Mouse (Mus musculus): ENCODE measurements around the gene C1qtnf1. TPM values are rescaled to one million over a fixed set of nuclear protein-coding genes. Genes with fewer than 3 reads are reported as not detected.

The C1qtnf1 gene
- total RNA-seq, 2 experiments from 2014 or later = not detected

- ATAC-seq (replicated peaks; ENCODE audit: low FRiP score, poor library complexity, severe bottlenecking) = no peak
Observed at GRCm38 (mm10) chr11:118488907-118489270, 60.9 kb downstream of the C1qtnf1 start.

GRCm38 (mm10) chr11:118490566-118491218 lies 62.7 kb downstream of the C1qtnf1 start:
- no peak for ATAC-seq (replicated peaks; ENCODE audit: low FRiP score, poor library complexity, severe bottlenecking)

GRCm38 (mm10) chr11:118491230-118491629 lies 63.2 kb downstream of the C1qtnf1 start:
- no peak for ATAC-seq (replicated peaks; ENCODE audit: low FRiP score, poor library complexity, severe bottlenecking)

GRCm38 (mm10) chr11:118493458-118493857 lies 65.5 kb downstream of the C1qtnf1 start:
- ATAC-seq (replicated peaks; ENCODE audit: low FRiP score, poor library complexity, severe bottlenecking) = no peak

- ATAC-seq (replicated peaks; ENCODE audit: low FRiP score, poor library complexity, severe bottlenecking) = no peak
Observed at GRCm38 (mm10) chr11:118494001-118494737, 66.2 kb downstream of the C1qtnf1 start.

GRCm38 (mm10) chr11:118495065-118495464 lies 67.1 kb downstream of the C1qtnf1 start:
- ATAC-seq (replicated peaks; ENCODE audit: low FRiP score, poor library complexity, severe bottlenecking) = no peak

- ATAC-seq (replicated peaks; ENCODE audit: low FRiP score, poor library complexity, severe bottlenecking) = no peak
Observed at GRCm38 (mm10) chr11:118496066-118496689, 68.2 kb downstream of the C1qtnf1 start.

Other genes with a start within 250 kb of the C1qtnf1 start
- gene Cyth1, start 179.6 kb upstream of the C1qtnf1 start, total RNA-seq (2015; ENCODE audit: low replicate concordance) = 10.5 TPM in 2 replicates
- 11.6 and 12.3 TPM in 2 replicates for gene Cyth1, start 179.6 kb upstream of the C1qtnf1 start, total RNA-seq (2017; ENCODE audit: low replicate concordance)
- gene Usp36, start 138.0 kb upstream of the C1qtnf1 start, total RNA-seq (2015; ENCODE audit: low replicate concordance) = 1.4 and 2.9 TPM in 2 replicates
- 0.90 and 0.91 TPM in 2 replicates for gene Usp36, start 138.0 kb upstream of the C1qtnf1 start, total RNA-seq (2017; ENCODE audit: low replicate concordance)
- gene Cep295nl, start 85.7 kb upstream of the C1qtnf1 start, total RNA-seq (2015; ENCODE audit: low replicate concordance) = not detected in 2 replicates
- gene Cep295nl, start 85.7 kb upstream of the C1qtnf1 start, total RNA-seq (2017; ENCODE audit: low replicate concordance) = not detected in 2 replicates
- 11.3 and 14.1 TPM in 2 replicates for gene Timp2, start 72.5 kb upstream of the C1qtnf1 start, total RNA-seq (2015; ENCODE audit: low replicate concordance)
- gene Timp2, start 72.5 kb upstream of the C1qtnf1 start, total RNA-seq (2017; ENCODE audit: low replicate concordance) = 9.0 and 16.9 TPM in 2 replicates
- 31.9 and 57.7 TPM in 2 replicates for gene Lgals3bp, start 26.1 kb upstream of the C1qtnf1 start, total RNA-seq (2015; ENCODE audit: low replicate concordance)
- 21.6 and 56.7 TPM in 2 replicates for gene Lgals3bp, start 26.1 kb upstream of the C1qtnf1 start, total RNA-seq (2017; ENCODE audit: low replicate concordance)
- gene Cant1, start 9.1 kb upstream of the C1qtnf1 start, total RNA-seq (2015; ENCODE audit: low replicate concordance) = 5.4 and 8.0 TPM in 2 replicates
- gene Cant1, start 9.1 kb upstream of the C1qtnf1 start, total RNA-seq (2017; ENCODE audit: low replicate concordance) = 6.9 and 11.3 TPM in 2 replicates
- not detected in 2 replicates for gene Engase, start 48.6 kb downstream of the C1qtnf1 start, total RNA-seq (2015; ENCODE audit: low replicate concordance)
- gene Engase, start 48.6 kb downstream of the C1qtnf1 start, total RNA-seq (2017; ENCODE audit: low replicate concordance) = 9.4 TPM in 1 of 2 replicates, not detected in the other